Mouse (Mus musculus): ENCODE results near the gene Gas7.

GRCm38 (mm10) chr11:67655236-67655959 lies 200.2 kb downstream of the Gas7 start:
- no peak for TF ChIP-seq ZC3H11A (IDR thresholded peaks at IDR 0.05; ENCODE audit: borderline replicate concordance, low read depth, low read length)
- TF ChIP-seq ZNF384 (IDR thresholded peaks at IDR 0.05; ENCODE audit: low read depth, low read length) = no peak
- no peak for TF ChIP-seq HCFC1 (IDR thresholded peaks at IDR 0.05; ENCODE audit: borderline replicate concordance, insufficient read depth, low read length)
- TF ChIP-seq CHD2 (IDR thresholded peaks at IDR 0.05; ENCODE audit: low read depth, low read length) = no peak
- TF ChIP-seq MAFK (IDR thresholded peaks at IDR 0.05; ENCODE audit: insufficient read depth, low read depth, low read length) = no peak

Measured in ES-E14 (cell line).